Mouse (Mus musculus) adrenal gland, postnatal 14 days (tissue): ENCODE measurements around the gene Fsd1. TPM values are rescaled to one million over a fixed set of nuclear protein-coding genes. Genes with fewer than 3 reads are reported as not detected.
A peak's percentile ranks its signal among the peaks of the same experiment; 100 is the strongest.
"Not testable (repeated sequence)": the region's sequence is repeated elsewhere in the genome, so short reads cannot be mapped to it uniquely, and the experiment has no call there.

Experiments used
- DNase-seq: peaks from one replicate; pipeline ENCODE4 v3.0.0; 2021; ENCODE audit warnings: mixed read lengths
- long read RNA-seq, 2 experiments: library from polyadenylated mRNA; stranded (forward); transcript quantifications; one replicate each; pipeline ENCODE4 v2.0.0; 2021
- total RNA-seq: library from RNA; stranded (reverse); gene quantifications from 2 replicates; pipeline ENCODE4 v1.2.3, GENCODE M21; 2021

Gene Fsd1
- total RNA-seq = 1.6 and 2.9 TPM in 2 replicates
- long read RNA-seq, experiment 1, partial matches to known transcripts = 0 of 3 reads
- long read RNA-seq, experiment 1, other reads (novel, unspliced or antisense) = 0 of 3 reads
- long read RNA-seq, experiment 2, partial matches to known transcripts = 0 of 1 reads
- long read RNA-seq, experiment 2, other reads (novel, unspliced or antisense) = 0 of 1 reads

DNA sequence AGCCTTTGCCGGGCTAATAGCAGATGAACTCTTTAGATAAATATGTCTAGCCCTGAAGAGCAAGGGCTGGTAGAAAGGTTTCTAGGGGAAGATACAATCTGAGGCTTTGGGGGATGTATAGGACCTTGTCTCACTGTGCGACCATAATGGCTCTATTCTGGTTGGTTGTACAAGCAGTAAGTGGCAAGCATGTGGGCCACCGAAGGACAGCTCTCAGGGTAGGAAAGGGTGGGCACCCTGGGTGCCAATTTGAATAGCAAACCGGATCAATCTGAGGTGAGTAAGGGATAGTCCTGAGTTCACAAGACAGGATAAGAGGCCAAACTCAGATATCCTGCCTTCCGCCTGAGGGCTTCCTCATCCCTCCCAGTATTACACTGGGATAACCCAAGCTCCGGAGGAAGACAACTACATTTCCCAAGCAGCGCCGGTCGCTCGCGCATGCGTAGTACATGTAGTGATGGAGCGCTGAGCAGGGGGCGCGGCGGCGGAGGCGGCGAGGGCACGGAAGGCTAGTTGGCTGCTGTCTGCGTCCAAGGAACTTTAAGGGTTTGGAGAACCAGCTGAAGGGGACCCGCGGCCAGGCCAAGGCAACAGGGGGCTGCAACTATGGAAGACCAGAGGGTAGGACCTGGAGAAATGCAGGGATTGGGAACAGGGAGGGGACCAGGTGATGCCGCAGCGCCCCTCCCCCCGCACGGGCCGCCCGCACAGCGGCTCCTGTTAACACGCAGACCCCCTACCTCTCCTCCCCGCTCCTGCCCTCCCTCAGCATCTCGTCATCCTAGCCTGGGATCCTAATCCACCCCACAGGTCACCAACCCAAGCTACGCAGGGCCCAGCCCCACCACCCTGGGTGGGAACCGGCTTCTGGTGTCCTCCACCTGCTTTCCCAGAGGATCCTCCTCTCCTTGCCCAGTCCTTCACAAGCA lies at the start of gene Fsd1:
Fsd1 (plus strand) TSS at position 480 of the 932 bp plus-strand sequence.
- DNase-seq = peak; percentile 66

DNA sequence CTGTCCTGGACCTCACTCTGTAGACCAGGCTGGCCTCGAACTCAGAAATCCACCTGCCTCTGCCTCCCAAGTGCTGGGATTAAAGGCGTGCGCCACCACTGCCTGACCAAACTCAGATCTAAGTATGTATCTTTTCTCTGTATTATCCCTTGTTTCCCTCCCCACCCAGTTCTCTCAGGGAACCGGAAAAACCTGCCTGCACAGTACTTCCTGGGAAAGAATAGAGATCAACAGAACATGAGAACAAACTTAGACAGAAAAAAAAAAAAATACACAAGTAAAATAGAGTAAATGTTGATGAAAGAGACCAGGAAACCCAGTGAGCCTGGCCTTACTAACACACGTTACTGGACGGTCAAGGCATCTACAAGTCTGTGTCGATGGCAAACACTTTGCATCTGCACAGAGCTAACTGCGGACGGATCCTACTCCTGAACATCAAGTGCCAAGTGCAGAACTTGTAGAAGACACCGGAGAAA lies 41.9 kb upstream of the Fsd1 start:
- DNase-seq = not testable (repeated sequence)

DNA sequence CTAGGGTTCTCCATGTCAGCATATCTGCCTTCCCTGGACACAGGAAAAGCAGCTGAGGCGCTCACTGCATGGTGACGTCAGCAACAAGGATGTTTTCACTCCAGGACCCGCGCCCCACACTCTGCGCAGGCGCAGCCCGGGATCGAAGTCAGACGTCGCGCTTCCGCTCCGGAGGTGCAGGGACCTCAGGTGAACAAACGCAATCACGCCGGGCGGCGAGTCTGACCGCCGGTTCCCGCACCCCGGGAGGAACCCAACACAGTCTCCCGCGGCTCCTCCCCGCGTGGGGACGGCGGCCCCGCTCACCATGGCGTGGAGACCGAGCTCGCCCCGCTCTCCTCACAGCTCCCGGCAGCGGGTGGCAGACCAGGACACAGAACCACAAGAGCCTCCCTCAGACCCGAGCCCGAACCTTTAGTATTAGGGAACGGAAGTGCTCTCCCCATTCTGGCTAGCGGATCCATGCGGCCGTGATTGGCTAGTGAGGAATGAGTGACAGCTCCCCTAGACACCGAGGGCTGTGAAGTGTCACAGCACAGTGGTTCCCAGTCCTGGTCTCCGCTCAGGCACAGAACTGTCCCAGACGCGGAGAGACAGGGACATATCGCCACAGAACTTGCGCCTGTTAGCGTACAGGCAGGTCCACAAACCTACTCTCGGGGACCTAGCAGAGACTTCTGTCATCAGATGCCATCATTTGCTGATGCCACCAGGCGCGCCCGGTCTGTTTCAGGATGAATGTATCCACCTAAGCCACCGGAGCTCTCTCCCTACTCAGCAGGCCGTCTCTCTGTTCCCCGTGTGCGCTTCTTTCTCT lies 41.2 kb upstream of the Fsd1 start:
- DNase-seq = peak; percentile 96

DNA sequence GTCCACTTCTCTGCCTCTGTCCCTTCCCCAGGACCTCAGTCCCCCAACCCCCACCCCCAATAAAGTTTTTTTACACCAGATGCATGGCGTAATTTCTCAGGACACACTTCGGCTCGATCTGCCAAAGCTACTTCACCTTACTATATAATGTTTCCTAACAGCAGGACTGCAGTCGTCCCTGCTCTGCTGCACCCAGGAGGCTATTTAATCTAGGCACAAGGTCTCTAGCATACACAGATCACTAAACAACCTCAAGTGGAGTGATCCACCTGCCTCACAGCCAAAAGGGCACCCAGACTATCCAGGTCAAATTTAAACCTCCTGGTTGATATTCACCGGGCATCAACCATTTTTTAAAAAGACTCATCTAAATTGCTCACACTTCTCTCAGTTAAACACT lies 40.6 kb upstream of the Fsd1 start:
- no peak for DNase-seq

DNA sequence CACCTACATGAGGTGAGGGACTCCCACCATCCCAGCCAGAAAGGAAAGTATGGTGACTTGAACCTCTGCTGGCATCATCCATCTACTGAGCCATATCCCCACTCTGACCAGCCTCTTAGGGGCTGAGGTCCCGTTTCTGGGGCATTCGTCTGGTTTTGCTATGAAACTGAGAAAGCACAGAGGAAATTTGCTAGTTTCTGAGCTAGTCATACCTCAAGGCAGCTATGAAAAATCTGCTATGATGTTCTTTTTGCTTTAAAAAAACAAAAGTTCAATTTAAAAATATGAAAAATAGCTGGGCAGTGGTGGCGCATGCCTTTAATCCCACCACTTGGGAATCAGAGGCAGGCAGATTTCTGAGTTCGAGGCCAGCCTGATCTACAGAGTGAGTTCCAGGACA lies 37.7 kb upstream of the Fsd1 start:
- DNase-seq = no peak

DNA sequence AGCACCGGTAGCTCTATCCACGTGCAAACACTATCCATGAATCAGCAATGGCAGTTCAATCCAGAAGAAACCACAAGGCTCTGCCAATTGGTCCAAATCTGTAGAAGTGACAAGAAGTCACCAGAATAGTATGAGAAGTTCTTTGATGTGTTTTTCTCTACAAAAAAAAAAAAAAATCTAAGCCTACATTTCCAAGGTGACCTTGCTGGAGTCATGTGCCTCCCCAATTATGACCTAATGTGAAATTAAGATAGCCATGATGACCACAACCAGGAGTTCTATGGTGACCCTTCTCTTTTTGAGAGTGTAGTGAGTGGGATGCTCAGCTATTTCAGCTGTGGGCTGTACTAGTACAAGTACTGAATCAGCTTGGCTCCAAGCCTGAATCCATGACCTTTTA lies 36.9 kb upstream of the Fsd1 start, which contains the start of gene Zfp119b:
Zfp119b (minus strand) TSS at position 101 of the 400 bp plus-strand sequence.
- no peak for DNase-seq

DNA sequence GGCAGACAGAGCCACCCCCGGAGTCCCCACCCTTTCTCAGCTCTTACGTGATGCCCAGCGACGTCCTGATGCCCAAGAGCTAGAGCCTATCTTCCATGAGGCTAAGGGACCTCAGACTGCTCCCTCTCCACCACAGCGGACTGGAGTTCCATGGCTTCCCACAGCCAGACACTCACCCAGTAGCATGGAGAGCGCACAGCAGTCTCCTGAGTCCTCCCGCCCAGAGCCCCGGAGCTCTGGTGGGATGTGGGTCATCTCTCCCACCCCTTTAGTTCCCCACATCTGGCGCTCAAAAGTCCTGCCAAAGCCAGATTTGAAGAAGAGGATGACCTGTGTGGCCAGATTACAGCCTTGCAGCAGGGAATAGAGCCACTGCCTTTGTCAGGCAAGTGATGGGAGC lies 35.7 kb upstream of the Fsd1 start:
- DNase-seq = no peak

DNA sequence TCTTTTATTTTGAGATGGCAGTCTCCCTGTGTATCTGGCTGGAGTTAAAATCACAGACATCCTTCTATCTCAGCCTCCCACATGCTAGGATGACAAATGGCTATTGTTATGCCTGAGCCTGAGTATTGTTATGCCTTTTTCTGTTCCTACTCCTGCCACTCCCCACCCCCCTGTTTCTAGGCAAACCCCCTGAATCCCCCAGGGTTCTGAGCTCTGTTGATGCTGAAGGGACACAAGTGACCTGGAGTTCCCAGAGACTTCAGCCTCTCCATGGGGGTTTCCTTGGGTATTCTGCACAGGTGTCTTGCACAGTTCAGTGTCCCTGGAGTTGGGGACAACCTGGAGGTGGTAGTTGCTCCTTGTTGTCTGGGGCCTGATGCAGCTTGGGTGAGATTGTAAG lies 34.3 kb upstream of the Fsd1 start:
- DNase-seq = no peak

DNA sequence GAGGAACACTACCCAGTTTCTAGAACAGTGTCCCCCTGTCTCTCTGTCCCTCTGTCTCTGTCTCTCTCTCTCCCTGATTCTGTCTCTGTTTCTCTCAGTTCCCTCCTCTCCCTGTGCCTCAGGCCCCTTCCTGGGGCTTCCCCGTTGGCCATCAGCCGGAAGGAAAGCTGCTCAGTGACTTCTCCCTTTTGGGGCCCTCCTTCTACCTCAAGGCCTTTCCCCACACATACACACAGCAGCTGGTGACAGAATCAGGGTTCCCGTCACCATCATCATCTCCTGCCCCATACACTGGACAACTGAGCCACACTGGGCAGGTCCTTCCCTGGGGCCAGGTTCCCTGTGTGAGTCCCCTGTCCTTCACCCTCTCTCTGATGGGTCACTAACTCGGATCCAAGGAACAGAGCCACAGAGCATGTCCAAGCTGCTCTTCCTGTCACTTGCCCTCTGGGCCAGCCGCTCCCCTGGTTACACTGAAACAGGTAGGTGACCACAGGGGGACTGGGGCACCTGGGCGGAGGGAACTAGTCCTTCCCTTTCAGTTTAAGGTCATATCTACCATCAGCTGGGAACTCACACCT lies 33.8 kb upstream of the Fsd1 start, which contains the start of gene Ebi3:
Ebi3 (plus strand) TSS at position 194 of the 581 bp plus-strand sequence.
- peak; percentile 12 for DNase-seq

DNA sequence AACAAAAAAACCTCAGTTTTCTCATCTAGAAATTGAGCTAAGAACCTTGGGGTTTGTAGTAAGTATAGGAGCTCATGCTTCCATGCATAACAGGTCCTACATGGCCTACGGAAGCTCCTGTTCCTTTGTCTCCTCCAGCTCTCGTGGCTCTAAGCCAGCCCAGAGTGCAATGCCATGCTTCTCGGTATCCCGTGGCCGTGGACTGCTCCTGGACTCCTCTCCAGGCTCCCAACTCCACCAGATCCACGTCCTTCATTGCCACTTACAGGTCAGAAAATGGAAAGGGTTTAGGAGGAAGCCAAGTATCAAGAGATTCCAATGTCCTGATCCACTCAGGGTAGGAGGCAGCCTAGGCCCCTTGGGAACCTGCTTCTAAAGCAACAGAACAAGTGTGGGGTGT lies 32.6 kb upstream of the Fsd1 start:
- no peak for DNase-seq

DNA sequence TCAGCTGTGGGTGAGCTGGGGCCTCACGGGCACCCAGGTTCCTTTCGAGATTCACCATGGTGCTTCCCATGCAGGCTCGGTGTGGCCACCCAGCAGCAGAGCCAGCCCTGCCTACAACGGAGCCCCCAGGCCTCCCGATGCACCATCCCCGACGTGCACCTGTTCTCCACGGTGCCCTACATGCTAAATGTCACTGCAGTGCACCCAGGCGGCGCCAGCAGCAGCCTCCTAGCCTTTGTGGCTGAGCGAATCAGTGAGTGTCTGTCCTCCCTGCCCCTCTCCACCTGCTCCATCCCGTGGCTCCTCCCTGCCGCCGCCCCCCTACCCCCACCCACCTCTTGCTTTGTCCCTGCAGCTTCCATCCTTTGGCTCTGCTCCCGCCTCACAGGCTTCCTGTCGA lies 32.1 kb upstream of the Fsd1 start:
- no peak for DNase-seq

DNA sequence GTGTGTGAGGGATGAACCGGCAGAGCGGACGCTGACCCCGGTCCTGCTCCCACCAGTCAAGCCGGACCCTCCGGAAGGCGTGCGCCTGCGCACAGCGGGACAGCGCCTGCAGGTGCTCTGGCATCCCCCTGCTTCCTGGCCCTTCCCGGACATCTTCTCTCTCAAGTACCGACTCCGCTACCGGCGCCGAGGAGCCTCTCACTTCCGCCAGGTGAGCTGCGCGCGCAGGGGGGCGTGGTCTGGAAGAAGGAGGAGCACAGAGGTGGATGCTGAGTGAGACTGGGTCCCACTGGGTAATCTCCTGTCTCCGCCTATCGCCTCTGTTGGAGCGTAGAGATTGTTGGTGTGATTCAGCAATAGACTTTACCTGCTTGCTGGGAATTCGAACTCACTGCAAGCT lies 30.2 kb upstream of the Fsd1 start:
- peak; percentile 84 for DNase-seq

DNA sequence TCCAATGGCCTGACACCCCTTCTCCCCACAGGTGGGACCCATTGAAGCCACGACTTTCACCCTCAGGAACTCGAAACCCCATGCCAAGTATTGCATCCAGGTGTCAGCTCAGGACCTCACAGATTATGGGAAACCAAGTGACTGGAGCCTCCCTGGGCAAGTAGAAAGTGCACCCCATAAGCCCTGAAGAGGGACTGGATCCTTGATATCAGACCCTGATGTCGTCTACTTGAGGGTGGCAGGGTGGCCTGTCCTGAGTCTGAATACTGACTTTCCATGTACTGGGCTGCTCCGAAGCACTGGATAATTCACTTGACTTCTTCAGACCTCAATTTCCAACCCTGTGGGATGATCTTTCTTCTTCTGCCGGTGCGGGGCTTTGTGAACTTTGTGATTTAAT lies 29.7 kb upstream of the Fsd1 start:
- DNase-seq = no peak

DNA sequence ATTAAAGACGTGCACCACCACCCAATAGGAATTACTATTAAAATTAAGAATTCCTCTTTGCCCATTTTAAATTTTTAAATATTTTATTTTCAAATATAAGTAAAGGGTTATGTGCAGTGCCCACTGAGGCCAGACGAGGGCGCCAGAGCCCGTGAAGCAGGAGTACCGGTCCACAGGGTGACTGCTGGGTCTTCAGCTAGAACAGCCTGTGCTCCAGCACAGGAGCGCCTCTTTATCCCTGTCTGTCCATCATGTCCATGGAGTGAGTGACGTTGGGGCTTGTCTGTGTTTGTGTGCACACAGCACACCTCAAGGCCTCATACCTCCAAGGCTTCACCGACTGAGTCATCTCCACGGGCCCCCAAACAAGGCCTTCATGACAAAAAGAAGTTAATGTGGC lies 29.1 kb upstream of the Fsd1 start:
- peak; percentile 87 for DNase-seq

DNA sequence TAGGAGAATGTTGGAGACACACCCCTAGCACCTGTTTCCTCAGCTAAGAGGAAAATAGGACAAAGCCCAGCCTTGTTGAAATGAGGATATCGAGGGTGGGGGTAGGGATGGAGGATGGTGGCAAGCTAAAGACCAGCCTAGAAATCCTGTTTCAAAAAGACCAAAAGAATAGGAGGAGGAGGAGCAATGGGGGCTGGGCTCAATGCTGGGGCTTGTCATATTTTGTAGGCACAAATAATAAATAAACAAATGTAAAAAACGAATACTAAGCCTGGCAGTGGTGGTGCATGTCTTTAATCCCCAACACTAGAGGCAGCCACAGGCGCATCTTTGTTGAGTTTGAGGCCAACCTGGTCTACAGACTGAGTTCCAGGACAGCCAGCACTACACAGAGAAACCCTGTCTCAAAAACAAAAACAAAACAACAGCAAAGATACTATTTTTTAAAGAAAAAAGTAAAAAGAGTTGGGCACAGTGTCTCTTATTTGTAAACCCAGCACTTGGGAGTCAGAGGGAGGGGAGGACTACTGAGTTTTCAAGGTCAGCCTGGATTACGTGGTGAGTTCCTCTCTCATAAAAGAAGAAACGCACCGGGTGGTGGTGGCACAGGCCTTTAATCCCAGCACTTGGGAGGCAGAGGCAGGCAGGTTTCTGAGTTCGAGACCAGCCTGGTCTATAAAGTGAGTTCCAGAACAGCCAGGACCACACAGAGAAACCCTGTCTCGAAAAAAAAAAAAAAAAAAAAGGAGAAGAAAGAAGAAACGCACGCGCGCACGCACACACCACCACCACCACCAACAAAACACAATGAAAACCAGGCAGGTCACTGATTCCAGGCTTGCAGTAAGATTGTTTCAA lies 28.4 kb upstream of the Fsd1 start:
- no peak for DNase-seq

DNA sequence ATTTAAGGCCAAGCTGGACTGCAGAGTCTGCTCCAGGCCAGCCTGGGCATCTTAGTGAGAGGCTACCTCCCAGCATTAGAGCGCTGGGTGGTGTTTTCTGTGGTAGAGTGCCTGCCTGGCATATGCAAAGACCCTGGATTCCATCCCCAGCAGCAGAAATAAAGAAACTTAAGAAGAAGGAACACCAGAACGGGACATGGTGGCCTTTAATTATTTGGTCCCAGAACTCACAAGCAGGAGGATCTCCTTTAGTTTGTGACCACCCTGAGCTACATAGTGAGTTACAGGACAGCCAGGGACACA lies 27.8 kb upstream of the Fsd1 start:
- no peak for DNase-seq

DNA sequence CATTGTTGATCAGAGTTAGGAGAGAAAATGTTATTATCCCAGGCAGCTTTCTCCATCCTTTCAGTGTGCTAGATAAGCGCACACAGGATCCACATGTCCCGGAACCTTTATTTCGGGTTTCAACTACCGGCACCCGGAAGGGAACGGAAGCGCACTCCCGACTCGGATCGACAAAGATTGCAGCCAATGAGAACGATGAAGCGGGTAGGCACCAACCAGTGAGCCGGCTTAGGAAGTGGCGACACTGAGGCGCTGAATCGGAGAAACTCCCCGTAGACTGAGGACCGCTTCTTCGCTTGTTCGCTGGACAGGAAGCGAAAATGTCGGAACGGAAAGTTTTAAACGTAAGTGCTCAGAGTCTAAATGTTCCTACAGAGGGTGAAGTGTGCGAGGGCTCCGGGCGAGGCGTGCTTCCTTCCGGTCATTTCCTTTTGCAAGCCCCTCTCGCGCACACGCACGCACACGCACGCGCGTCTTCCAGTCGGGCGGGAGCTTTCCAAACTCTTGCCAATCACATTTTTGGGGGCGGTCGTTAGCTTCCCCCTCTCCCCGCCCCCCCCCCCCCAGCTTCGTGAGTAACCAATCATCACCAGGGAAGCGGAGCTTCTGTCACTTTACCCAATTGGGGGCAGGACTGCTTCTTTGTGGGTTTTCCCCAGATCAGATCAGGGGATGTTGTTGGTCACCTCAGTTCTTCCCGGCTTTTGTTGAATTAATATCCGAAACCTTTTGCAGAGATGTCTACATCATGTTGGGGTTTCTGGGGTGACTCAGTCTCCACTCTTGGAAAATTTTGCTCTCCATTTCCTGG lies 27.2 kb upstream of the Fsd1 start, which contains the start of gene Yju2:
Yju2 (plus strand) TSS at position 182 of the 811 bp plus-strand sequence.
- peak; percentile 96 for DNase-seq

DNA sequence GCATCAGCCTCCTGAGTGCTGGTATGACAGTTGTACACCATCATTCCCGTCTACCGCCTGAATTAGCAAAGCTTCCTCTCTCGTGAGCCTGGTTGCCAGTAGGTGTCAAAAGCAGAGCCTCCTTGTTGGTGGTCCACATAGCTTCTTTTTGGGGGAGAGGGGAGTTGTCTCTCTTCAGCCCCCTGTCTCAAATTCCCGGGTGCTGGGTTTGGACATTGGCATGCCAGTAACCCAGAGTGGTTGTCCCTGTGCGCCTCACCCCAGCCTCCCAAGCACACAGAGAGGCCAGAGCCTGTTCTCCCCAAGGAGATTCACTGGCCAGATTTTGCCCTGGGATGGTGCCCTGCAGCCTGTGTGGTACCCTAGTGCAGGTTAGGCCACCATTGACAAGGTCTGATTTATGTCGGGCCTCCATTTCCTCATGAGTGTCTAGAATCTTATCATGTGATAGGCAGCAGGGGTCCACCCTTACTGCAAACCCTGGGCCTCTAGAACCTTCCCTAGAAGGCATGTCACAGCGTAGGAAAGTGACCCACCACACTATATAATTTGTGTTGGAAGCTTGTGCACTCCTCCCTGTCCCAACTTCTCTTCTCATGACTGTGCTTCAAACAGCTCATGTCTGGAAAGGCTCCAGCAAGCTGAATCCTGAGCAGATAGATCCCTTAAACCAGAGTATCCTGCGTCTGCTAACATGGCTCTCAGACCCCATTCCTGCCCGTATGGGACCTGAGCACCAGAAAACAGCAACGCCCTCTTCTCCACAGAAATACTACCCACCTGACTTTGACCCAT lies 26.2 kb upstream of the Fsd1 start:
- DNase-seq = no peak

DNA sequence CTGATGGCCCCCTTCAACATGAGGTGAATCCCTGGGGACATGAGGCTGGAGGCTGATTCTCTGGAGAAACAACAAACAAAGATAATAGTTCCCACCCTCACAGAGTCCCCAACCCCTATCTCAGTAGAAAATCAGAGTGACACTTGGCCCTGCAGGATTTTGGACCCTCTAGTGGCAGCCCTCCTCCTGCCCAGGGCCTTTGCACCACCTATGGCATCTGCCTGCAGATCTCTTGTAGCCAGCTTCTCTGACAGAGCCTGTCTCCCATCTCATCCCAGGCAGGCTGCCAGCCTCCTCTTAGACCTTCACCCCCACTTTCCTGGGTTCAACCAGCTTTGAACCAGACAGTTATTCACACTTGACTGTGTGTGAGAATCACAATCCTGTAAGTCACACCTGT lies 25.5 kb upstream of the Fsd1 start:
- DNase-seq = no peak

DNA sequence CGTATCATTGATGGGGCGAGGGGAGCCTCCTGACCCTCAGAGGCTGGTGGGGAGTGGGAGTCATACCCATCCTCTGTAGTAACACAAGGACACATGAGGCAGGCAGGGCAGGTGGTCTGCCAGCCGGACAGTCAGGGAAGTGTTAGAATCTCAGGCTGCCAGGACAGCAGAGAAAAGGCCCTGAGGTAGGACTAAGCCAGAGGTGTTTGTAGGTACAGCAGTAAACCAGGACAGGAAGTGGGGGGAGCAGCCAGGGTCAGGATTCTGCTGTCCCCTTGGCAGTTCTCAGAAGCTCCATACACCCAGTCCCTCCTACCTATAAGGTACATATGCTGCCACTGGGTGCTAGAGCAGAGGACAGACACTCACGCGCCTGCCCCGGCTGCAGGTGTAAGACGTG lies 24.7 kb upstream of the Fsd1 start:
- DNase-seq = no peak
